Mouse (Mus musculus) gastrocnemius, postnatal 14 days (tissue): Measurements from ENCODE around the gene Celsr1. TPM values are rescaled to one million over a fixed set of nuclear protein-coding genes. Genes with fewer than 3 reads are reported as not detected.
A peak's percentile ranks its signal among the peaks of the same experiment; 100 is the strongest.
"Not testable (repeated sequence)": the region's sequence is repeated elsewhere in the genome, so short reads cannot be mapped to it uniquely, and the experiment has no call there.

Experiments used
- DNase-seq: peaks from one replicate; pipeline ENCODE4 v3.0.0; 2021; ENCODE audit warnings: mixed read lengths
- intact Hi-C: fragments of 180-260 bp; cut with DNase I; formaldehyde crosslinking; loops from one replicate; pipeline ENCODE4 v1.15.1; 2025; ENCODE audit warnings: low total_unique reads
- total RNA-seq, 2 experiments: library from RNA; stranded (reverse); gene quantifications; 2 replicates each; pipeline ENCODE4 v1.2.3; 2021

The Celsr1 gene
- total RNA-seq, 2 experiments from 2014 or later, result 0.31 to 0.94 TPM

- intact Hi-C loops, result no loop called here
- DNase-seq, result no peak
Measured at GRCm38 (mm10) chr15:86066836-86067580, 33.4 kb upstream of the Celsr1 start.

- intact Hi-C loops, result no loop called here
- no peak for DNase-seq
Measured at GRCm38 (mm10) chr15:86065367-86065766, 31.8 kb upstream of the Celsr1 start.

- DNase-seq, result no peak
Measured at GRCm38 (mm10) chr15:86064850-86065229, 31.3 kb upstream of the Celsr1 start.

GRCm38 (mm10) chr15:86064191-86064849 is 30.7 kb upstream of the Celsr1 start:
- intact Hi-C loops, result no loop called here
- no peak for DNase-seq

More at GRCm38 (mm10) chr15:86064850-86065229, 31.3 kb upstream of the Celsr1 start:
- intact Hi-C loops, result no loop called here

- no peak for DNase-seq
- intact Hi-C loops, result no loop called here
Measured at GRCm38 (mm10) chr15:86061848-86062481, 28.4 kb upstream of the Celsr1 start.

GRCm38 (mm10) chr15:86061221-86061620 is 27.6 kb upstream of the Celsr1 start:
- DNase-seq, result no peak
- intact Hi-C loops, result no loop called here

GRCm38 (mm10) chr15:86060581-86060980 is 27.0 kb upstream of the Celsr1 start:
- intact Hi-C loops, result no loop called here
- no peak for DNase-seq

GRCm38 (mm10) chr15:86059835-86060380 is 26.3 kb upstream of the Celsr1 start:
- no peak for DNase-seq
- intact Hi-C loops, result no loop called here

GRCm38 (mm10) chr15:86058931-86059834 is 25.6 kb upstream of the Celsr1 start:
- no peak for DNase-seq
- intact Hi-C loops, result no loop called here

- intact Hi-C loops, result no loop called here
Measured at GRCm38 (mm10) chr15:86058394-86058915, 24.9 kb upstream of the Celsr1 start.

GRCm38 (mm10) chr15:86057908-86058307 is 24.3 kb upstream of the Celsr1 start:
- no peak for DNase-seq
- intact Hi-C loops, result no loop called here

More at GRCm38 (mm10) chr15:86058394-86058915, 24.9 kb upstream of the Celsr1 start:
- DNase-seq, result peak; percentile 85

- intact Hi-C loops, result no loop called here
- no peak for DNase-seq
Measured at GRCm38 (mm10) chr15:86057413-86057812, 23.8 kb upstream of the Celsr1 start, which contains the start of gene Gramd4. Gene Gramd4 (plus strand): TSS chr15:86057695.

- intact Hi-C loops, result no loop called here
- DNase-seq, result no peak
Measured at GRCm38 (mm10) chr15:86056221-86056760, 22.7 kb upstream of the Celsr1 start.

- intact Hi-C loops, result loop anchor here (2.0 kb wide), 1 partner anchor 70 kb away; no protein-coding TSS in a partner anchor
- not testable (repeated sequence) for DNase-seq
Measured at GRCm38 (mm10) chr15:86054861-86055260, 21.3 kb upstream of the Celsr1 start.

- intact Hi-C loops, result loop anchor here (2.0 kb wide), 1 partner anchor 71 kb away; no protein-coding TSS in a partner anchor
- peak; percentile 72 for DNase-seq
Measured at GRCm38 (mm10) chr15:86053890-86054536, 20.4 kb upstream of the Celsr1 start.

- intact Hi-C loops, result no loop called here
- no peak for DNase-seq
Measured at GRCm38 (mm10) chr15:86051878-86052478, 18.4 kb upstream of the Celsr1 start.

GRCm38 (mm10) chr15:86051152-86051551 is 17.6 kb upstream of the Celsr1 start:
- intact Hi-C loops, result no loop called here
- no peak for DNase-seq
